Mouse (Mus musculus): ENCODE results near the gene Rxra.

The Rxra gene

GRCm38 (mm10) chr2:27750399-27751134, 74.3 kb downstream of the Rxra start:
- in situ Hi-C loops (cut with MboI; ENCODE audit: low pct_unique_long_range_greater_than_20kb in 1 of 2, low sequenced_read_pairs in 2 of 2, unreplicated experiment in 1 of 2): loop anchor here in 1 of 2 experiments (5.0 kb wide), 1 partner anchor 193 kb away; no protein-coding TSS in a partner anchor

GRCm38 (mm10) chr2:27751135-27751519, 74.9 kb downstream of the Rxra start:
- in situ Hi-C loops (cut with MboI; ENCODE audit: low pct_unique_long_range_greater_than_20kb in 1 of 2, low sequenced_read_pairs in 2 of 2, unreplicated experiment in 1 of 2): loop anchor here in 1 of 2 experiments (5.0 kb wide), 1 partner anchor 194 kb away; no protein-coding TSS in a partner anchor

GRCm38 (mm10) chr2:27751803-27752202, 75.6 kb downstream of the Rxra start:
- in situ Hi-C loops (cut with MboI; ENCODE audit: low pct_unique_long_range_greater_than_20kb in 1 of 2, low sequenced_read_pairs in 2 of 2, unreplicated experiment in 1 of 2): loop anchor here in 1 of 2 experiments (5.0 kb wide), 1 partner anchor 195 kb away; no protein-coding TSS in a partner anchor

GRCm38 (mm10) chr2:27754094-27754493, 77.9 kb downstream of the Rxra start:
- in situ Hi-C loops (cut with MboI; ENCODE audit: low pct_unique_long_range_greater_than_20kb in 1 of 2, low sequenced_read_pairs in 2 of 2, unreplicated experiment in 1 of 2): loop anchor here in 1 of 2 experiments (5.0 kb wide), 1 partner anchor 197 kb away; no protein-coding TSS in a partner anchor

GRCm38 (mm10) chr2:27755986-27756641, 79.9 kb downstream of the Rxra start:
- in situ Hi-C loops (cut with MboI; ENCODE audit: low pct_unique_long_range_greater_than_20kb in 1 of 2, low sequenced_read_pairs in 2 of 2, unreplicated experiment in 1 of 2): no loop called here

- in situ Hi-C loops (cut with MboI; ENCODE audit: low pct_unique_long_range_greater_than_20kb in 1 of 2, low sequenced_read_pairs in 2 of 2, unreplicated experiment in 1 of 2): no loop called here
Observed at GRCm38 (mm10) chr2:27758414-27759301, 82.4 kb downstream of the Rxra start.

GRCm38 (mm10) chr2:27759431-27759830, 83.2 kb downstream of the Rxra start:
- in situ Hi-C loops (cut with MboI; ENCODE audit: low pct_unique_long_range_greater_than_20kb in 1 of 2, low sequenced_read_pairs in 2 of 2, unreplicated experiment in 1 of 2): no loop called here

GRCm38 (mm10) chr2:27761260-27761995, 85.2 kb downstream of the Rxra start:
- in situ Hi-C loops (cut with MboI; ENCODE audit: low pct_unique_long_range_greater_than_20kb in 1 of 2, low sequenced_read_pairs in 2 of 2, unreplicated experiment in 1 of 2): no loop called here

- in situ Hi-C loops (cut with MboI; ENCODE audit: low pct_unique_long_range_greater_than_20kb in 1 of 2, low sequenced_read_pairs in 2 of 2, unreplicated experiment in 1 of 2): no loop called here
Observed at GRCm38 (mm10) chr2:27761996-27762340, 85.7 kb downstream of the Rxra start.

GRCm38 (mm10) chr2:27762509-27762908, 86.3 kb downstream of the Rxra start:
- in situ Hi-C loops (cut with MboI; ENCODE audit: low pct_unique_long_range_greater_than_20kb in 1 of 2, low sequenced_read_pairs in 2 of 2, unreplicated experiment in 1 of 2): no loop called here

GRCm38 (mm10) chr2:27762920-27763780, 86.9 kb downstream of the Rxra start:
- in situ Hi-C loops (cut with MboI; ENCODE audit: low pct_unique_long_range_greater_than_20kb in 1 of 2, low sequenced_read_pairs in 2 of 2, unreplicated experiment in 1 of 2): no loop called here

GRCm38 (mm10) chr2:27764256-27764936, 88.2 kb downstream of the Rxra start:
- in situ Hi-C loops (cut with MboI; ENCODE audit: low pct_unique_long_range_greater_than_20kb in 1 of 2, low sequenced_read_pairs in 2 of 2, unreplicated experiment in 1 of 2): no loop called here

- in situ Hi-C loops (cut with MboI; ENCODE audit: low pct_unique_long_range_greater_than_20kb in 1 of 2, low sequenced_read_pairs in 2 of 2, unreplicated experiment in 1 of 2): loop anchor here in 1 of 2 experiments (5.0 kb wide), 1 partner anchor 208 kb away; no protein-coding TSS in a partner anchor
Observed at GRCm38 (mm10) chr2:27764937-27765319, 88.7 kb downstream of the Rxra start.

GRCm38 (mm10) chr2:27767773-27768172, 91.5 kb downstream of the Rxra start:
- in situ Hi-C loops (cut with MboI; ENCODE audit: low pct_unique_long_range_greater_than_20kb in 1 of 2, low sequenced_read_pairs in 2 of 2, unreplicated experiment in 1 of 2): loop anchor here in 1 of 2 experiments (5.0 kb wide), 1 partner anchor 210 kb away; no protein-coding TSS in a partner anchor

- in situ Hi-C loops (cut with MboI; ENCODE audit: low pct_unique_long_range_greater_than_20kb in 1 of 2, low sequenced_read_pairs in 2 of 2, unreplicated experiment in 1 of 2): loop anchor here (5.0 to 10.0 kb wide), 4 partner anchors 195 to 217 kb away; no protein-coding TSS in a partner anchor
Observed at GRCm38 (mm10) chr2:27769701-27770100, 93.5 kb downstream of the Rxra start.

- in situ Hi-C loops (cut with MboI; ENCODE audit: low pct_unique_long_range_greater_than_20kb in 1 of 2, low sequenced_read_pairs in 2 of 2, unreplicated experiment in 1 of 2): loop anchor here (5.0 to 10.0 kb wide), 3 partner anchors 195 to 218 kb away; no protein-coding TSS in a partner anchor
Observed at GRCm38 (mm10) chr2:27770205-27770604, 94.0 kb downstream of the Rxra start.
